In genomic region chr13:6757151-6757550, GRCm38 (mm10) we compare ENCODE assay signal across 11 mouse cellular contexts.
DNase-seq lines count a peak whose midpoint lies in the region; ATAC-seq and TF ChIP-seq lines count a peak whose summit lies in the region.
"Had no signal": no experiment of that assay in that cellular context is flagged by ENCODE, and none has a peak within 500 bp of the region (broad histone marks: within the 10 kb centered on the region; RNA-seq: fewer than 3 reads in every experiment).

No protein-coding gene starts in this region.

- H3K9me3 ChIP-seq in forebrain, embryonic 14.5 days (replicated peaks; ENCODE audit: control insufficient read depth, low read length) = no peaks in the 10 kb centered on the region
- H3K9me3 ChIP-seq in forebrain, embryonic 11.5 days (ENCODE audit: control insufficient read depth, low read length) = no peaks in the 10 kb centered on the region
- H3K9me3 ChIP-seq: embryonic facial prominence, embryonic 15.5 days; megakaryocyte, embryonic 14.5 days had no signal

- H3K36me3 ChIP-seq in forebrain, embryonic 14.5 days (ENCODE audit: control insufficient read depth, insufficient read depth, low read length) = no peaks in the 10 kb centered on the region
- no peaks in the 10 kb centered on the region for H3K36me3 ChIP-seq in forebrain, embryonic 11.5 days (ENCODE audit: control insufficient read depth, insufficient read depth, low read length)
- H3K36me3 ChIP-seq: embryonic facial prominence, embryonic 15.5 days had no signal

- no peak for ATAC-seq in forebrain, embryonic 14.5 days
- no peak for ATAC-seq in forebrain, embryonic 11.5 days (replicated peaks; ENCODE audit: low FRiP score)
- no peak for ATAC-seq in megakaryocyte, adult 5-6 weeks (ENCODE audit: poor library complexity, severe bottlenecking)

- DNase-seq in forebrain, embryonic 14.5 days (ENCODE audit: low spot score) = peak; percentile 65
- DNase-seq in forebrain, embryonic 11.5 days (ENCODE audit: low spot score) = no peak
- DNase-seq in left cerebral cortex, adult 2 months (ENCODE audit: extremely low spot score in 1 of 2, low spot score in 2 of 2) = no peak
- no peak for DNase-seq in left cerebral cortex, adult 9 months (ENCODE audit: low spot score in 2 of 2)
- peak; percentile 36 for DNase-seq in NIH3T3 (ENCODE audit: low read depth)
- DNase-seq in mesoderm, embryonic 11.5 days (ENCODE audit: low read depth, low spot score) = peak; percentile 31
- DNase-seq in left cerebral cortex, adult 8-10 months (ENCODE audit: low spot score in 2 of 2) = no peak
- DNase-seq: gastrocnemius, postnatal 25 days had no signal

- no peak overlapping the region for H3K4me3 ChIP-seq in forebrain, embryonic 14.5 days (ENCODE audit: low read depth, low read length)
- H3K4me3 ChIP-seq in forebrain, embryonic 11.5 days (ENCODE audit: low read depth, low read length) = no peak overlapping the region
- no peak overlapping the region for H3K4me3 ChIP-seq in left cerebral cortex, adult 2 months
- H3K4me3 ChIP-seq: embryonic facial prominence, embryonic 15.5 days; megakaryocyte, embryonic 14.5 days had no signal

- peak; percentile 66 for TF ChIP-seq CTCF in left cerebral cortex, adult 2 months (IDR thresholded peaks at IDR 0.05)

- H3K9ac ChIP-seq in forebrain, embryonic 14.5 days (ENCODE audit: low read length) = no peak overlapping the region
- no peak overlapping the region for H3K9ac ChIP-seq in forebrain, embryonic 11.5 days (ENCODE audit: low read length)
- H3K9ac ChIP-seq: embryonic facial prominence, embryonic 15.5 days had no signal

- intact Hi-C loops in left cerebral cortex, adult 2 months (cut with DNase I) = loop anchor here (10.0 kb wide), 1 partner anchor 1418 kb away; no protein-coding TSS in a partner anchor

- H3K4me2 ChIP-seq in forebrain, embryonic 14.5 days (ENCODE audit: low read length) = no peak overlapping the region
- no peak overlapping the region for H3K4me2 ChIP-seq in forebrain, embryonic 11.5 days (ENCODE audit: low read depth, low read length, severe bottlenecking)
- H3K4me2 ChIP-seq: embryonic facial prominence, embryonic 15.5 days had no signal

- no peak overlapping the region for H3K27ac ChIP-seq in forebrain, embryonic 14.5 days (ENCODE audit: low read depth, low read length)
- H3K27ac ChIP-seq in forebrain, embryonic 11.5 days (ENCODE audit: low read depth, low read length) = no peak overlapping the region
- H3K27ac ChIP-seq in left cerebral cortex, adult 2 months = no peak overlapping the region
- H3K27ac ChIP-seq: embryonic facial prominence, embryonic 15.5 days had no signal

- H3K4me1 ChIP-seq in forebrain, embryonic 14.5 days (ENCODE audit: control insufficient read depth, insufficient read depth, low read length) = no peaks in the 10 kb centered on the region
- H3K4me1 ChIP-seq in forebrain, embryonic 11.5 days (replicated peaks; ENCODE audit: control insufficient read depth, insufficient read depth, low read length) = no peaks in the 10 kb centered on the region
- H3K4me1 ChIP-seq: embryonic facial prominence, embryonic 15.5 days; megakaryocyte, embryonic 14.5 days had no signal

- 83% methylated on average over 1 of the region's 1 CpGs for WGBS in forebrain, embryonic 14.5 days
- WGBS in forebrain, embryonic 11.5 days = 83% methylated on average over 1 of the region's 1 CpGs

- H3K27me3 ChIP-seq in forebrain, embryonic 14.5 days (replicated peaks; ENCODE audit: control insufficient read depth, insufficient read depth, low read length) = no peaks in the 10 kb centered on the region
- H3K27me3 ChIP-seq in forebrain, embryonic 11.5 days (ENCODE audit: control insufficient read depth, insufficient read depth, low read length) = no peaks in the 10 kb centered on the region
- H3K27me3 ChIP-seq: embryonic facial prominence, embryonic 15.5 days; megakaryocyte, embryonic 14.5 days had no signal

Comparison
In these comparisons a context has a peak if more than half of its experiments do, and no peak if none do; other contexts are left out.
1. DNase-seq: peak in forebrain, embryonic 14.5 days (single experiment), NIH3T3 (single experiment) and mesoderm, embryonic 11.5 days (single experiment); none in forebrain, embryonic 11.5 days (single experiment), left cerebral cortex, adult 2 months (0 of 2), left cerebral cortex, adult 9 months (0 of 2) and left cerebral cortex, adult 8-10 months (0 of 2).